ENCODE assay signal across 9 mouse cellular contexts in genomic region chr4:136247729-136248463, GRCm38 (mm10). TPM values are rescaled to one million over a fixed set of nuclear protein-coding genes. Genes with fewer than 3 reads are reported as not detected.
A peak's percentile ranks its signal among the peaks of the same experiment; 100 is the strongest.
DNase-seq lines count a peak whose midpoint lies in the region; ATAC-seq and TF ChIP-seq lines count a peak whose summit lies in the region.
"Had no signal": no experiment of that assay in that cellular context is flagged by ENCODE, and none has a peak within 500 bp of the region (broad histone marks: within the 10 kb centered on the region; RNA-seq: fewer than 3 reads in every experiment).

TSS of gene Tcea3 (plus strand) at chr4:136247729.

- H3K4me3 ChIP-seq in E14TG2a.4 (replicated peaks; ENCODE audit: low read length): peak within 1 kb of the TSS; percentile 86
- H3K4me3 ChIP-seq in hindbrain, embryonic 16.5 days (ENCODE audit: low read length): peak within 1 kb of the TSS; percentile 40
- H3K4me3 ChIP-seq in liver, embryonic 12.5 days: peak within 1 kb of the TSS; percentile 49
- peak within 1 kb of the TSS; percentile 41 for H3K4me3 ChIP-seq in neural tube, embryonic 12.5 days

- H3K4me2 ChIP-seq in hindbrain, embryonic 16.5 days (ENCODE audit: low read length): peak within 1 kb of the TSS; percentile 60
- peak within 1 kb of the TSS; percentile 64 for H3K4me2 ChIP-seq in liver, embryonic 12.5 days
- peak within 1 kb of the TSS; percentile 89 for H3K4me2 ChIP-seq in neural tube, embryonic 12.5 days (replicated peaks)

- WGBS in hindbrain, embryonic 16.5 days: under 1% methylated on average over 46 of the region's 46 CpGs
- WGBS in liver, embryonic 12.5 days (ENCODE audit: insufficient replicate concordance): 2% methylated on average over 46 of the region's 46 CpGs
- under 1% methylated on average over 46 of the region's 46 CpGs for WGBS in neural tube, embryonic 12.5 days

- no peaks in the 10 kb centered on the region for H3K9me3 ChIP-seq in E14TG2a.4 (ENCODE audit: low read length)
- H3K9me3 ChIP-seq in hindbrain, embryonic 16.5 days (ENCODE audit: control insufficient read depth, low read length): no peaks in the 10 kb centered on the region
- H3K9me3 ChIP-seq in liver, embryonic 12.5 days (replicated peaks): no peaks in the 10 kb centered on the region
- H3K9me3 ChIP-seq in neural tube, embryonic 12.5 days: no peaks in the 10 kb centered on the region

- ATAC-seq in hindbrain, embryonic 16.5 days: no peak
- ATAC-seq in liver, embryonic 12.5 days: peak; percentile 19; the same call in 1 of the 2 replicates
- no peak for ATAC-seq in neural tube, embryonic 12.5 days (ENCODE audit: low FRiP score, low read depth)

- peak within 1 kb of the TSS; percentile 51 for H3K9ac ChIP-seq in hindbrain, embryonic 16.5 days (ENCODE audit: low read depth, low read length)
- no peak within 1 kb of the TSS for H3K9ac ChIP-seq in liver, embryonic 12.5 days
- H3K9ac ChIP-seq in neural tube, embryonic 12.5 days: peak within 1 kb of the TSS; percentile 30

- TF ChIP-seq CTCF in E14TG2a.4 (conservative IDR thresholded peaks at IDR 0.05; ENCODE audit: low read length): no peak

- H3K4me1 ChIP-seq in E14TG2a.4 (replicated peaks; ENCODE audit: low read depth, low read length): peaks cover 74% of the 10 kb centered on the region
- H3K4me1 ChIP-seq in hindbrain, embryonic 16.5 days (ENCODE audit: control insufficient read depth, insufficient read depth, low read depth, low read length): peaks cover 20% of the 10 kb centered on the region
- H3K4me1 ChIP-seq in liver, embryonic 12.5 days: peaks cover 21% of the 10 kb centered on the region
- H3K4me1 ChIP-seq in neural tube, embryonic 12.5 days: peaks cover 29% of the 10 kb centered on the region

- H3K27ac ChIP-seq in hindbrain, embryonic 16.5 days (ENCODE audit: low read depth, low read length): no peak within 1 kb of the TSS
- H3K27ac ChIP-seq in liver, embryonic 12.5 days: no peak within 1 kb of the TSS
- H3K27ac ChIP-seq in neural tube, embryonic 12.5 days: no peak within 1 kb of the TSS

- H3K27me3 ChIP-seq in E14TG2a.4 (ENCODE audit: insufficient read depth, low read length): no peaks in the 10 kb centered on the region
- peaks cover 46% of the 10 kb centered on the region for H3K27me3 ChIP-seq in hindbrain, embryonic 16.5 days (replicated peaks; ENCODE audit: control insufficient read depth, insufficient read depth, low read length)
- peaks cover 94% of the 10 kb centered on the region for H3K27me3 ChIP-seq in liver, embryonic 12.5 days (replicated peaks)
- peaks cover 53% of the 10 kb centered on the region for H3K27me3 ChIP-seq in neural tube, embryonic 12.5 days (replicated peaks)

- peaks cover 50% of the 10 kb centered on the region for H3K36me3 ChIP-seq in E14TG2a.4 (ENCODE audit: insufficient read depth, low read length)
- H3K36me3 ChIP-seq in hindbrain, embryonic 16.5 days (ENCODE audit: control insufficient read depth, insufficient read depth, low read length): 0 out of 2 replicates have a peak, but pooled peaks cover 2% of the 10 kb centered on the region
- H3K36me3 ChIP-seq in liver, embryonic 12.5 days: no peaks in the 10 kb centered on the region
- peaks cover 10% of the 10 kb centered on the region; the same call in 1 of the 2 replicates for H3K36me3 ChIP-seq in neural tube, embryonic 12.5 days

- peak; percentile 72 for DNase-seq in adrenal gland, postnatal 10 days
- DNase-seq in gastrocnemius, adult 8-10 months (ENCODE audit: low spot score in 2 of 2): peak; percentile 70 to 78
- DNase-seq in frontal cortex, adult 2 months (ENCODE audit: extremely low spot score in 1 of 2, low spot score in 1 of 2): no peak
- DNase-seq in right cerebral cortex, postnatal 25 days: no peak

RNA-seq across cellular contexts. Expression of gene Tcea3, which starts in this region (rescaled TPM):
- total RNA-seq in adrenal gland, postnatal 10 days (2021): 10 to 100 TPM; 15.1 to 22.7 TPM
- total RNA-seq in gastrocnemius, adult 8-10 months (2022): 100 to 1,000 TPM; 380 to 439 (median 413) TPM
- 2.1 and 3.5 TPM in 2 replicates for polyA plus RNA-seq in hindbrain, embryonic 16.5 days (2015; fragmentation: Nextera tagmentation; extraction: Ambion mirVana)
- polyA plus RNA-seq in liver, embryonic 12.5 days (2016; fragmentation: Nextera tagmentation; extraction: Ambion mirVana): 9.8 and 11.1 TPM in 2 replicates
- polyA plus RNA-seq in neural tube, embryonic 12.5 days (2016; fragmentation: Nextera tagmentation; extraction: Ambion mirVana): 3.0 and 4.5 TPM in 2 replicates
- polyA plus RNA-seq in frontal cortex, adult 2 months (2012; rRNA removed): 0.86 and 0.99 TPM in 2 replicates
- total RNA-seq: common myeloid progenitor, adult 5-6 weeks had no signal

Comparison
In these comparisons a context has a peak if more than half of its experiments do, and no peak if none do; other contexts are left out.
1. RNA of gene Tcea3 (total RNA-seq): 380 to 439 TPM in gastrocnemius, adult 8-10 months; 15.1 to 22.7 TPM in adrenal gland, postnatal 10 days; every median in the first group is over 10 times any median in the second.
2. DNase-seq: peak in adrenal gland, postnatal 10 days (single experiment) and gastrocnemius, adult 8-10 months (2 of 2); none in frontal cortex, adult 2 months (0 of 2) and right cerebral cortex, postnatal 25 days (single experiment).
3. Peak in every context shown above with its lines, with median percentiles within 50 percentile points of each other: H3K4me3 ChIP-seq and H3K4me2 ChIP-seq.